Mouse (Mus musculus): ENCODE data around the gene Il13ra1. TPM values are rescaled to one million over a fixed set of nuclear protein-coding genes. Genes with fewer than 3 reads are reported as not detected.

Il13ra1 gene
- polyA plus RNA-seq (2015; fragmentation: Illumina TruSeq; extraction: RNeasy Lipid Tissue Mini Kit (QIAGEN cat#74804); ENCODE audit: insufficient read depth, low read depth, low replicate concordance), result 3.3 TPM

DNA sequence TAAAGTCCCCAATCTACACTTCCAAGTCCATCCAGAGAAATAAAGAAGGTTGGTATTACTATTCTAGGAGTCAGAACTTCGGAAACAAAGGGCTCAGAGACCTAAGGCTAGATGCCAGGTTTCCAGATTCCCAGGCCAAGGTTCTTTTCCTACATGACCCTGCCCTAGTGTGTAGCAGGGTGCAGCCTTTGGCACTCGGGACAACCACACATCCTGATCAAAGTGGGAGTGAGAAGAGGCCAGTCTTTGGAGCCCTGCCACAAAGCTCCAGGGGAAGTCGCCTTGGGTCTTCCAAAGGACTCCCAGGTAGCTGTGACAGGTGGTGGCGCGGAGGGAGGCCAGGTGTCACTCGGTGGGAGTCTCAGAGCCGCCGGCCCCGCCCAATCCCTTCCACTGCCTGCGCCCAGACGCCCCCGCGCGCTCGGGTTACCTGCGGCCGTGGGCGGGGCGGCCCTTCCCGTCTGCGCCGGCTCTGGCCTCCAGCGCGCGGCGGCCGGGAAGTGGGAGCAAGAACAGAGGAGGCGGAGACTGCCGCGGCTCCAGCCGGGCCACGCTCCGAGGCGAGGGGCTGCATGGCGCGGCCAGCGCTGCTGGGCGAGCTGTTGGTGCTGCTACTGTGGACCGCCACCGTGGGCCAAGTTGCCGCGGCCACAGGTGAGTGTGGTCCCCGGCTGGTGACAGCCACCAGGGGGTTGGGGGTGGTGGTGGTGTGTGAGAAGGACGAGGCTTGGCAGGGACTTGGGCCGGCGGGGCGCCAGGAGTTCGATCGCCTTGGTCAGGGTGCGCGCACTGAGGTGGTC, at the start of gene Il13ra1:
Gene Il13ra1, plus strand, starts transcription at position 489 of the 800 bp plus-strand sequence.

DNA sequence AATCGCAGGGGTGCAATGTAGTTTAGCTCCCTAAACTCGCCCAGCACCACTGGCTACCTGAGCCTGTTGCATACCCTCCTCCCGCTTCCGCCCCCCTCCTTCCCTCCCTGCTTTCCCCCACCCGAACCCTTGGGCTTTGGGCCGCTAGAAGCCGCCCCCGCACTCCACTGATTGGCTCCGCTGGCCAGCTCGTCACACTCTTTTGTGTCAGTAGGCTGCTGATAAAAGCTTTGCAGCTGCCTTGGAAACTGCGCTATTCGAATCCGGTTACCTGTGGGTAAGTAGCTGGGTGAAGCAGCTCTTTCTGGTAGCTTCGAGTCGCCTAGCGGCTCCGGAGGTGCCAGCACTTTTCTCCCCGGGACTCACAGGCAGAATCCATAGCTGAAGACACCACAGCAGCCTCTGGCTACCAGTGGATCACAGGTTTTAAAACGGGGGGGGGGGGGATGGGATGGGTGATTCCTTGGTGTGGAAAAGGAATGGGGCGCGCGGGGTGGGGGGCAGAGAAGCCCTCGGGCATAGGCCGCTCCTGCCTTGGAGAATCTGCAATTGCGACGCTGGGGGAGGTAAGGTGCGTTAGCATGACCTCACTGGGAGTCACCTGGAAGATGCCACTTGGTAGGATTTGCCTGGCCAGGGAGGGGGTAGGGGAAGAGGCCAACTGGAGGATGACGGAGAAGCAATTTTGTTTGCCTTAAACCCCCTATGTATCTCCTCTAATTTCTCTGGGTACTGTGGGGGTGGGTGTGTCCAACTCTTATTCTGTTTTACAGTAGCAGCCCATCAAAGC, 84.0 kb downstream of the Il13ra1 start, which contains the start of gene Zcchc12:
Gene Zcchc12, plus strand, starts transcription at position 169 of the 790 bp plus-strand sequence.

Other genes starting within 250 kb of the Il13ra1 start
- gene Dock11, start 223.3 kb upstream of the Il13ra1 start, polyA plus RNA-seq (2015; fragmentation: Illumina TruSeq; extraction: RNeasy Lipid Tissue Mini Kit (QIAGEN cat#74804); ENCODE audit: insufficient read depth, low read depth, low replicate concordance), result 3.9 TPM
- gene Zcchc12, start 83.8 kb downstream of the Il13ra1 start, polyA plus RNA-seq (2015; fragmentation: Illumina TruSeq; extraction: RNeasy Lipid Tissue Mini Kit (QIAGEN cat#74804); ENCODE audit: insufficient read depth, low read depth, low replicate concordance), result 0.74 TPM
- gene Lonrf3, start 216.2 kb downstream of the Il13ra1 start, polyA plus RNA-seq (2015; fragmentation: Illumina TruSeq; extraction: RNeasy Lipid Tissue Mini Kit (QIAGEN cat#74804); ENCODE audit: insufficient read depth, low read depth, low replicate concordance), result 1.2 TPM

All from pancreas, adult 10 weeks (tissue).